Comparison of ENCODE assay signal across 11 mouse cellular contexts in genomic region chr2:128285457-128285856, GRCm38 (mm10).
DNase-seq lines count a peak whose midpoint lies in the region; TF ChIP-seq lines count a peak whose summit lies in the region.
"Had no signal": no experiment of that assay in that cellular context is flagged by ENCODE, and none has a peak within 500 bp of the region (broad histone marks: within the 10 kb centered on the region; RNA-seq: fewer than 3 reads in every experiment).

No protein-coding gene starts in this region.

- H3K4me3 ChIP-seq in gastrocnemius, adult 2 months, result no peak overlapping the region
- H3K4me3 ChIP-seq: heart, embryonic 13.5 days; limb, embryonic 12.5 days; neural tube, embryonic 15.5 days had no signal

- intact Hi-C loops in gastrocnemius, adult 2 months (cut with DNase I), result no loop called here
- intact Hi-C loops in gastrocnemius, postnatal 14 days (cut with DNase I; ENCODE audit: low total_unique reads), result no loop called here

- H3K27ac ChIP-seq in gastrocnemius, adult 2 months, result no peak overlapping the region
- H3K27ac ChIP-seq: limb, embryonic 12.5 days; liver, embryonic 14.5 days; neural tube, embryonic 15.5 days had no signal

- no peak for TF ChIP-seq CTCF in gastrocnemius, adult 2 months (IDR thresholded peaks at IDR 0.05)

- DNase-seq in gastrocnemius, adult 2 months, result peak; percentile 57
- no peak for DNase-seq in gastrocnemius, postnatal 14 days
- peak; percentile 33 to 39 for DNase-seq in layer of hippocampus, postnatal 10 days (ENCODE audit: low spot score in 2 of 2)
- no peak for DNase-seq in layer of hippocampus, adult 18-20 months (ENCODE audit: low spot score in 2 of 2)
- peak; percentile 41 for DNase-seq in right cerebral cortex, postnatal 4 days
- DNase-seq in right cerebral cortex, postnatal 14 days, result no peak
- no peak for DNase-seq in urinary bladder, postnatal 4 days (ENCODE audit: low spot score in 2 of 2)

Comparison
In these comparisons a context has a peak if more than half of its experiments do, and no peak if none do; other contexts are left out.
1. DNase-seq: peak in gastrocnemius, adult 2 months (single experiment), layer of hippocampus, postnatal 10 days (2 of 2) and right cerebral cortex, postnatal 4 days (single experiment); none in gastrocnemius, postnatal 14 days (single experiment), layer of hippocampus, adult 18-20 months (0 of 2), right cerebral cortex, postnatal 14 days (single experiment) and urinary bladder, postnatal 4 days (0 of 2).